Mouse (Mus musculus) urinary bladder, postnatal 10 days (tissue): ENCODE measurements around the gene Gpr3.

Experiments
- DNase-seq: peaks from one replicate; pipeline ENCODE4 v3.0.0; 2022; ENCODE audit warnings: low spot score

The Gpr3 gene

GRCm38 (mm10) chr4:133198337-133199180, 13.8 kb downstream of the Gpr3 start:
- no peak for DNase-seq

GRCm38 (mm10) chr4:133197801-133198286, 14.5 kb downstream of the Gpr3 start:
- no peak for DNase-seq

GRCm38 (mm10) chr4:133197355-133197754, 15.0 kb downstream of the Gpr3 start:
- DNase-seq: no peak

- DNase-seq: no peak
Observed at GRCm38 (mm10) chr4:133196852-133197251, 15.5 kb downstream of the Gpr3 start.

GRCm38 (mm10) chr4:133196136-133196535, 16.2 kb downstream of the Gpr3 start:
- DNase-seq: no peak

GRCm38 (mm10) chr4:133195014-133195413, 17.3 kb downstream of the Gpr3 start:
- DNase-seq: no peak

GRCm38 (mm10) chr4:133194482-133194881, 17.9 kb downstream of the Gpr3 start:
- no peak for DNase-seq

GRCm38 (mm10) chr4:133189396-133189795, 22.9 kb downstream of the Gpr3 start:
- no peak for DNase-seq

- no peak for DNase-seq
Observed at GRCm38 (mm10) chr4:133186856-133187255, 25.5 kb downstream of the Gpr3 start.

- no peak for DNase-seq
Observed at GRCm38 (mm10) chr4:133185893-133186292, 26.4 kb downstream of the Gpr3 start.

GRCm38 (mm10) chr4:133184898-133185665, 27.3 kb downstream of the Gpr3 start:
- DNase-seq: no peak

- no peak for DNase-seq
Observed at GRCm38 (mm10) chr4:133184031-133184897, 28.1 kb downstream of the Gpr3 start.

GRCm38 (mm10) chr4:133182439-133183033, 29.8 kb downstream of the Gpr3 start:
- no peak for DNase-seq

- DNase-seq: no peak
Observed at GRCm38 (mm10) chr4:133179258-133179657, 33.1 kb downstream of the Gpr3 start.

GRCm38 (mm10) chr4:133178305-133178704, 34.0 kb downstream of the Gpr3 start:
- DNase-seq: no peak

GRCm38 (mm10) chr4:133176761-133177403, 35.5 kb downstream of the Gpr3 start:
- no peak for DNase-seq

- DNase-seq: no peak
Observed at GRCm38 (mm10) chr4:133175998-133176760, 36.2 kb downstream of the Gpr3 start.

GRCm38 (mm10) chr4:133175274-133175673, 37.1 kb downstream of the Gpr3 start:
- no peak for DNase-seq

- no peak for DNase-seq
Observed at GRCm38 (mm10) chr4:133174361-133174760, 38.0 kb downstream of the Gpr3 start.

GRCm38 (mm10) chr4:133172451-133172850, 39.9 kb downstream of the Gpr3 start:
- no peak for DNase-seq
